Mouse (Mus musculus): ENCODE measurements around the gene Cpa4. TPM values are rescaled to one million over a fixed set of nuclear protein-coding genes. Genes with fewer than 3 reads are reported as not detected.

Gene Cpa4
- total RNA-seq, 2 experiments from 2014 or later, result 2.9 to 3.2 TPM

DNA sequence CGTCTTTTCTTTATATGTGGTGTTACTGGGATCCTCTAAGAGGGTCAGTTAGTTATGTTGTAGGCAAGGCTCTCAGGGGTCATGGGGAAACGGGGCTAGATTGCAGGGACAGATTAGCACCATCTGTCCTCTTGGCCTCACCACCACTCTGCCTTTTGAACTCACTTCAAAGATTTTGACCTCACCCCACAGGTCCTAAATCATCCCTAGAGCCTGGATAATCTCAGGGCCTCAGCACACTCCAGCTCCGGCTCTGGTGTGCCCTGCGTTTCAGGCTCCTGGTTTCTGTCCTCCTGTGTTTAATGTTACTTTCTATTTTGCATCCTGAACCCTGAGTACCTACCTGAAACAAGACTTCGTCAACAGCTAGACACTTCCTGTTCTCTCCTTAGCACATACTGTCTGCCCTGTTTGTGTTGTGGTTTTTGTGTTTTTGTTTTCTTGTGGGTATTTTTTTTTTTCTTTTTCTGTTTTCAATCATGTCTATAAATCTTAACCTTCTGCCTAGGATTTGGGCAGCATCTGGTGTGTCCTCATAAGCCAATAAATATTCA is 23.8 kb downstream of the Cpa4 start:
- no peak for DNase-seq (ENCODE audit: low spot score in 2 of 2)

GRCm38 (mm10) chr6:30592417-30592974 is 24.3 kb downstream of the Cpa4 start:
- DNase-seq (ENCODE audit: low spot score in 2 of 2), result no peak

DNA sequence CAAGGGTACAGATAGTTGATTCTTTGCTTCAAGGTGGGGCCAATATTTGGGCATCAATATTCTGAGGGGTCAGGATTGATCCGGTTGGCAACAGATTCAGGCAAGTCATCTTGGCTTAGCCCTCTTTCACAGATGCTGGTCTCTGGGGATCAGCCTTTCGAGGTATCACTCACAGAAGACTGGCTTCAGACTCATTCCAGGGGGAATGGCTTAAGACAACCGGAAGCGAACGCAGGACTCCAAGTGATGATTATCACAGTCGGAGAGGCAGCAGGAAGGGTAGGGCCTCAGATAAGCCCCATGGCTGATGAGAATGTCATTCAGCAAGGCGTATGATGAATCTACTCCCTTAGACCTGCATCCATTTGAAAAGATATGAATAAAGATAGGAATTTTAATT is 26.2 kb downstream of the Cpa4 start:
- DNase-seq (ENCODE audit: low spot score in 2 of 2), result no peak

DNA sequence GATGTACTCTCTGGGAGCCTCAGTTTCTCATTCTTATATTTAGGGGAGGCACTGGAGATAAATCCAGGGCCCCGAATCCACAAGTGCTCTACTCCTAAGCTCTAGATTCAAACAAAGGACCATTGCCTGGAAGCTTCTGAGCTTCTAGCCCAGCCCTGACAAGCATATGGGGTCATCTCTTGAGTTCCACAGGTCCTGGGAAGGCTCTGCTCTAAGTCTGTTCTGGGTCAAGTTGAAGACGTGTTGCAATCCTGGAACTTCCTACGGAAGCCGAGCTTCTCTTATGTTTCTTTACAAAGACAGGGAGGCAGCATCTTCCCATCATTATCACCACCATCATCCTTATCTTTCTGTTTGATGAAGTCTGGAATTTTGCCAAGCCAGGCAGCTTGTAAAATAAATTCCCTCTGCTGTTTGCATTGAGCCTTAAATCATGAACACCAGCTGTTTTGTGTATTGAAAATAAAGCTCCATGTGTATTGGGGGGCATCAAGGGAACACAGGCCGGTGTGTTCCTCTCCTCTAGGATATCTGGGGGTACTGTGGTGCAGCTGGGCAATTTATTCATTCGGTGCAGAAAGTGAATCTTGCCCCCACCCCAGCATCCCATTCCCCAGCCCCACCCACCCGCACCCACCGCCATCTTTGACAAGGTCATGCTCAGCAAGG is 28.2 kb downstream of the Cpa4 start:
- DNase-seq (ENCODE audit: low spot score in 2 of 2), result no peak

- no peak for DNase-seq (ENCODE audit: low spot score in 2 of 2)
These were observed 31.9 kb downstream of the Cpa4 start for GRCm38 (mm10) chr6:30600033-30600432.

DNA sequence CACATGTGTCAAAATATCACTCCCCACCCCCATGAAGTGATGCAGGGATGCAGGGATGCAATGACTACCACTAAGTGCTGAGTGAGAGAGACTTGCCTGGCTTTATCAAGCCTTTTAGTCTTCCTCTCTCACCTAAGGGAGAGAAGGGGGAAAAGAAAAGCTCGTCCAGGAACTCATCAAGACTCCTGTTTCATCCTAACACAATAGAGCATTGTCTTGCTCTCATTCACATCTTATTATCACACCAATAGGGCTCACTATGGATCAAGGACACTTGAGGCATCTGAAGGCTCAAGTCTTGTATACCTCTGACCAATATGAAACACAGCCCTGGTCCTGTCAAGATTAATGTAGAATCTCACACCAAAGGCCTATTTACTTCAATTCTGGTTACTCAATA is 32.8 kb downstream of the Cpa4 start:
- DNase-seq (ENCODE audit: low spot score in 2 of 2), result no peak

DNA sequence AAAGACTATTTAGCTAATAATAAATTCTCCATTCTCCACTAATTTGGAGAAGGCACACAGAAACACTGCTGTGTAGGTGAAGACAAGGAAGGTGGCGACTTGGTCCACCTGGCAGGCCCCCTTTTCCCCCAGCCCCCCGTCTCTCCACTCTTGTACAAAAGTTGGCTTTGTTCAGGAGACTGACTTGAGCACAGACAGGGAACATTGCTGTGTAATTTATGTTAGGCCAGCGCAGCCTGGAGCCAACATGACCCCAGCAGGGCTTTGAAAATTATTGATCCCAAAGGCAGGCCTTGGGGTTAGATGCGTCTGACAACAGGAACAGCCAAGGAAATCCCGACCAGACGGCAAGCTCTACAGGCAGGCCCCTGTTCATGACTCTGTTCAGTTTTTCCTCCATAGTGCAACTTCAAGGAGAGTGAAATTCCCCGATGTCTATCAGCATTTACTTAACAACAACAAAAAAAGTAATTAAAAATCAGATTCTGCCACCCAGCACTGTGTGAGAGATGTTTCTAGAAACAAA is 36.2 kb downstream of the Cpa4 start:
- DNase-seq (ENCODE audit: low spot score in 2 of 2), result no peak

DNA sequence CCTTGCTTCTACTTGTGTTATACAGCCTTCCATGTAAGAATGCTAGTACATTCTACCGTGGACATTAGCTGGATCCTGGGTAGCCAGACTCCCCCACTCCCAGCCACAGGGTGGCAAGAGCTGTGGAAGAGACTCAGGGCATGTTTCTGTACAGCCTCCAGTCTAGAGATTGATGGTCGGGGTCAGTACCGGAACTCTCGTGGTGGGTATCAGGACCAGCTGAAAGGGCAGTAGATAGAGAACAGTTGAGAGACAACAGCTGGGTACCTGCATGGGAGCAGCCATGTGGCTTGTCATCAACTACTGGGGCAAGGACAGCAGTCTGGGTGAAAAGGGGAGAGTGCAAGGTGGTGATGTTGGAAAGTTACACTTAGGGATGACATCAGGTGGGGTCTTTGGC is 36.9 kb downstream of the Cpa4 start:
- DNase-seq (ENCODE audit: low spot score in 2 of 2), result no peak

DNA sequence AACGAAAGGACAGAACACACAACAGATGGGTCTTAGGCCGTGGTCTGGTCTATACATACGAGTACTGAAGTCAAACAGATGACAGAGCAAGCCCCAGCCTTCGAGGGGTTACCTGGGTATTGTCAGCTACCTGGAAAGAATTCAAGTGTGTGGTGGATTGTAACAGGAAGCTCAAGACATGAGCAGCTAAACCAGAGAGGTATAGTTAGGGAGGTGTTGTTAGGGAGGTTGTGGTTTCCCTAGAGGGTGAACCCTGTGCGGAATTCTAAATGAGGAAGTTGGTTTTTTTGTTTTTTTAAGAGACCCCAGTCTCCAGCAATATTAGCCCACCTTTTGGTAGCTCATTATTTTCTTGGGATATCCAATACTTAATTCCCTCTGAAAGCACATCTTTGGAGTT is 37.5 kb downstream of the Cpa4 start:
- no peak for DNase-seq (ENCODE audit: low spot score in 2 of 2)

DNA sequence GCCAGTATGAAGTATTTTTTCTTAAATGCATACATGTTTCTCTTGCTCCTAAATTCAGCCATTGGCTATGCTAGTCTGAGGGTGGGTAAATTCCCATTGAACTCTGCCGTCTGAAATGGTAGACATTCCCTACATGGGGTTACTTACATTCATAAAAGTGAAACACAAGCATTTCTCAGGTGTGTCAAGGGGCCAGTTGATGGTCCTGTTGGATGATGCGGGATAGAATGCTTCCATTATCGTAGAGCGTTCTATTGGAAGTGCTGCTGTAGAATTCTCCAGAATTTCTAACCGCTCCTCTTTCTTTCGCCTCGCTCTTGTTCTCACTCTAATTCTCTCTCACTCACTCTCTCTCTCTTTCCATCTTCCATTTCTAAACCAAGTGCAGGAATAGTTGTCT is 42.5 kb downstream of the Cpa4 start, which contains the start of gene Cpa5:
TSS of gene Cpa5 (plus strand) at position 301 of the 400 bp plus-strand sequence.
- DNase-seq (ENCODE audit: low spot score in 2 of 2), result no peak

GRCm38 (mm10) chr6:30611212-30611611 is 43.0 kb downstream of the Cpa4 start:
- DNase-seq (ENCODE audit: low spot score in 2 of 2), result no peak

DNA sequence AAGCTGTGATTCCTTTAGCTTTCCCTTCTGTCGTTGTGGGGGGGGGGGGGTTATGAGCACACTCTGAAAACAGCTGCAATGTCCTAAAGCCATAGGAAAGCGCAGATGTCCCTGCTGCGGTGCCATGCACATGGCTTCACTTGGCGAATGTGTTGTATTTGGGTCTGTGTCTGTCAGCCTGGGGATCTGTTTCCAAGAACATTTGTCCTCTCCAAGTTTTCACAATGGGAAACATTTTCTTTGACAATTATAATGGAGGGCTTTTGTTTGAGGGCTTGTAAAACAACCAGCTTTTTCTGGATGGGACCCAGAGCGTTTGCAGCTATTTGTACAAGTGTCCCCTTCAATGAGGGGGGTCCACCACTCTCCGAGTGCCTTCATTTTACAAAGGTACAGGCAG is 46.1 kb downstream of the Cpa4 start:
- DNase-seq (ENCODE audit: low spot score in 2 of 2), result no peak

GRCm38 (mm10) chr6:30615741-30616140 is 47.6 kb downstream of the Cpa4 start:
- no peak for DNase-seq (ENCODE audit: low spot score in 2 of 2)

GRCm38 (mm10) chr6:30616491-30616941 is 48.3 kb downstream of the Cpa4 start:
- no peak for DNase-seq (ENCODE audit: low spot score in 2 of 2)

DNA sequence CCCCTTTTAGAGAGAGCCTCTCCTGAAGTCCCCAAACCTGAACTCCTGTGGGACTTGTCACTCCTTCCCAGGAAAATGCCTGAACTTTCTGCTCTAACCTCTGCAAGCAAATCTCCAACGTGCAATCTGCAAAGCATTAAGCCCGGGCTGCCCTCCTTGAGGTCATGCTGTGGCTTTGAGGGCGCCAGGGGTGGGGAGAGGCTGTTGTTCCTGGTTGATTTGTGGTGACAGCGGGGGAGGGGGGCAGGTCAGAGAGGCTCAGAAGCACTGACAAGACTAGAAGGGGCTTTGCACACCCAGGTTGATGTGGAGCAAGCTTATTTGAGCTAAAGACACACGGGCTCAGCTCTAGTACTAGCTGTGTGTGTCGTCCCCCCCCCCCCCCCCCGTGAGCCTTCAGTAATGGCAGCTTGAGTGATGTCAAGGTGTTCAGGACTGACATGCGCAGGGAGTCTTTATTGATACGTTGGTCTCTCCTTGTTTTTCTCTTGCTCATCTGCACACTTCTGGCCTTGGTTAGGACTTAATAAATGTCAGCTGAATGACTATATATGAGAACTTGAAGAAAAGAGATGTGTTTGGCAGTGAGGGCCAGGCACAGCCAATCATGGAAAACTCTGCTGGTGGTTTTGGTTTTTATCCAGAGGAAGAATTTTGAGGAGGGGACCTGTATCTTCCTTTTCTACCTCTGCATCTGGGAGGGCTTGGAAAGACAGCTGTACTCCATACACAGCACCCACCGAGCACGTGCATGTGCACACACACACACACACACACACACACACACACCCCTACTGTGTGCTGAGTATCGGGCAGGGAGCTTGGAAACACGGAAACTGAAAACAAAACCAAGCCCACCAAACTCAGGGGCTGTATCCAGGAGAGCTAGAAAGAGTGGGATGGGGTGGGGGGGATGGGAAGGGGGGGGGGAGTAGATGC is 49.1 kb downstream of the Cpa4 start:
- DNase-seq (ENCODE audit: low spot score in 2 of 2), result no peak

- no peak for DNase-seq (ENCODE audit: low spot score in 2 of 2)
These were observed 49.9 kb downstream of the Cpa4 start for GRCm38 (mm10) chr6:30617959-30618590.

DNA sequence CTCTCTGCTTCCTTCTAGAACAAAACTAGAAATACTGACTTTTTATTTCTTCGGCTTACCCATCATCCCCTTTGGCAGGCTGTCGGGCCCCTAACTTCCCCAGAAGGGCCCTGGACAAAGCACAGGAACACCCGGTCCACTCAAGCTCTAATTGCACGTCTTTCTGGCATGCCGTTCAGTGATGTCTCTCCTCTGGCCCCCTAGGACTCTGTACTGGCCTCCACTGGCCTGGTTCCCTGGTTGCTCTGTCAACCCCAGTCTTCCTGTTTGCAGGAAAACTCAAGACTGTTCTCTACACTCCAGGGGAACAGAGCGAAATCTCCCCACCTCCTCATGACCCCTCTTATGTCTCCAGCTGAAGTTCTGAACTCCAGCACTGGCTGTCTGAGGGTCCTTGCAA is 50.6 kb downstream of the Cpa4 start:
- DNase-seq (ENCODE audit: low spot score in 2 of 2), result no peak

GRCm38 (mm10) chr6:30619606-30620005 is 51.4 kb downstream of the Cpa4 start:
- no peak for DNase-seq (ENCODE audit: low spot score in 2 of 2)

DNA sequence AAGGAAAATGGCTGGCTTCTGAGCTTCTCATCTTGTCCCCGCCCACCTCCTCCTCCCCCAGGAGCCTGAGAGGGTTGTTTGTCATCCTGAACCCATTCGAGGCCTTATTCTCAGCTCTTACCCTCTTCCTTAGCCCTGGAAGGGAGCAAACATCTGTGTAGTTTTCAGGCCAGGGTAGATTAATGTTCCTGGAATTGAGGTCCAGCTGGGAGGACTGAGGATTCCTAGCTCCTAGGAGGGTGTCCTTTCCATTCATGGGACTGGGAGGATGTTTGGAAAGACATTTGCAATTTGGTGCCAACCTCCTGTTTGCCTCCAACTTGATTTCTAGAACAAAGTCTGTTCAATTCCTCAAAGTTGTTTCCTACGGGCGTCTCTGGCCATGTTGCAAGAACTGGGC is 52.4 kb downstream of the Cpa4 start:
- DNase-seq (ENCODE audit: low spot score in 2 of 2), result no peak

DNA sequence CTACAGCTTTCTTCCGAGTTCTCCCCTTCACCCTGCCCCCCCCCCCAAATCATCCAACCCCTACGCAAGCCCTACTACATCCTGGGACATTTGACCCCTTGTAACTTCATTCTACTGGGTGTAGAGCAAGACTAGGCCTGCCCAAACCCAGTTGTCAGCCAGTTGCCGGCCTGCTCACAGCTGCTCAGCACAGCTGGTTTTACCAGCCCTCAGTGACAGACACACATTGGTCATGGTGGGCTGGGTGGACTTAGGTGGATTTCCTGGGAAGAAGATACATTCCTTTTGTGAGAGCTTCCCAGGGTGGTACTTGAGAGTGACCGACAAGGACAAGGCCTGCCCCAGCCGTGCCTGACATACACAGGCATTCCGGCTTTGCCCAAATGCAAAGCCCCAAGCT is 52.8 kb downstream of the Cpa4 start:
- no peak for DNase-seq (ENCODE audit: low spot score in 2 of 2)

DNA sequence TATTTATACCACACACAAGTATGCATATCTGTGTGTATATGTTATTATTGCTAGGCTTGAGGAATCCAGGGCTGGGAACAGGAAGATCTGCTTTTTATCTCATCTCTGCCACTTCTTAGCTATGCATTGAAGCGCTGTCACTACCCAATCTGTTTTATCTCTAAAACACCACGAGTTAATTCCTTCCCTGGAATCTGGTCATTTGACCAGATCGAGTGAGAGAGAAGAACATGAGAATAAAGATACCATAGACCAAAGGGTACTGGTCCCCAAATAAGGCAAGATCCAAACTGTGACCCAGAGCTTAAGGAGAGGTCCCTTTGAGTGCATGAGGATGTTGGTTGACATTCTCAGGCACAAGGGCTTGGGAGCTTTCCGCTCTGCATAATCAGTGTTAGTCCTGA is 53.8 kb downstream of the Cpa4 start:
- DNase-seq (ENCODE audit: low spot score in 2 of 2), result no peak

Data from adrenal gland, postnatal 4 days (tissue).